Mouse (Mus musculus) MEL (cell line): ENCODE data around the gene Scube3.

Experiments
- CHD1 ChIP-seq: IDR thresholded peaks from 2 replicates; pipeline ENCODE4 v1.6.1; 2012; ENCODE audit warnings: low read depth, mild to moderate bottlenecking, inconsistent platforms, low read length, improper control_type of control experiment
- CTCF ChIP-seq, 3 experiments: IDR thresholded peaks in 2 of 3; conservative IDR thresholded peaks in 1 of 3; 2 replicates each; pipeline ENCODE4 v1.5.1; 2011 to 2012; ENCODE audit warnings: low read length in 3 of 3, low read depth in 2 of 3, mild to moderate bottlenecking in 2 of 3, improper control_type of control experiment in 1 of 3, inconsistent platforms in 1 of 3, mixed read lengths in 1 of 3, moderate library complexity in 1 of 3; ENCODE audit not compliant: control insufficient read depth in 1 of 3, insufficient read depth in 1 of 3, poor library complexity in 1 of 3, severe bottlenecking in 1 of 3
- EP300 ChIP-seq, 2 experiments: IDR thresholded peaks; 2 replicates each; pipeline ENCODE4 v1.6.1; 2011; ENCODE audit warnings: improper control_type of control experiment in 2 of 2, low read length in 2 of 2, low read depth in 1 of 2, mild to moderate bottlenecking in 1 of 2
- POLR2A ChIP-seq, 2 experiments: IDR thresholded peaks; 2 replicates each; pipeline ENCODE4 v1.6.1; 2011 to 2012; ENCODE audit warnings: low read length in 2 of 2, mild to moderate bottlenecking in 2 of 2, control low read depth in 1 of 2, improper control_type of control experiment in 1 of 2, low read depth in 1 of 2, moderate library complexity in 1 of 2; ENCODE audit not compliant: control insufficient read depth in 1 of 2, insufficient read depth in 1 of 2, poor library complexity in 1 of 2
- POLR2AphosphoS2 ChIP-seq: IDR thresholded peaks from 2 replicates; pipeline ENCODE4 v1.6.1; 2011; ENCODE audit warnings: low read length, improper control_type of control experiment
- RCOR1 ChIP-seq: IDR thresholded peaks from 2 replicates; pipeline ENCODE4 v1.6.1; 2012; ENCODE audit warnings: low read depth, mild to moderate bottlenecking, inconsistent platforms, low read length, improper control_type of control experiment
- TCF12 ChIP-seq: IDR thresholded peaks from 2 replicates; pipeline ENCODE4 v1.6.1; 2014; ENCODE audit warnings: low read depth, mild to moderate bottlenecking, inconsistent platforms, low read length, improper control_type of control experiment, moderate library complexity
- UBTF ChIP-seq: IDR thresholded peaks from 2 replicates; pipeline ENCODE4 v1.6.1; 2012; ENCODE audit warnings: low read depth, mild to moderate bottlenecking, inconsistent platforms, low read length, improper control_type of control experiment, moderate library complexity, borderline replicate concordance; ENCODE audit not compliant: insufficient read depth
- ZNF384 ChIP-seq: IDR thresholded peaks from 2 replicates; pipeline ENCODE4 v1.6.1; 2012; ENCODE audit warnings: low read depth, mild to moderate bottlenecking, inconsistent platforms, low read length, improper control_type of control experiment

DNA sequence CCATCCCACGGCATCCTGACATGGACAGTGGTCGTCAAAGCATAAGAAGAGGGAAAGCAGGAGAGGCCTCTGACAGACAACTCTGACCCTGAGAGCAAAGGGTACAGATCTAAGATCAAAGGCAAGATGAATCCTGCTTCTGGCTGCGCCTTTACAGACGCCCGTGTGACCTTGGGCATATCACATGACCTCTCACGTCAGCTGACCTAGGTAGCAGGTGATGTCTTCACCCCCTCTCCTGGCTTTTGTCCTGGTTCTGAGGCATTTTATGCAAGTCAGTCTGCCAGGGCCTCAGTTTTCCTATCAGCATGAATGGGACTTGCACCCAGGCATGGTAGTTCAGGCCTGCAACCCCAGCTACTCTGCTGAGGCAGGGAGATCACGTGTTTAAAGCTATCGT is 3.9 kb upstream of the Scube3 start:
- TF ChIP-seq EP300 (IDR thresholded peaks at IDR 0.05; ENCODE audit: low read depth in 1 of 2, low read length in 2 of 2) (no peak), UBTF (no peak), CTCF (IDR thresholded peaks at IDR 0.05 in 2 of 3, conservative IDR thresholded peaks at IDR 0.05 in 1 of 3; ENCODE audit: control insufficient read depth in 1 of 3, insufficient read depth in 1 of 3, low read depth in 2 of 3, low read length in 3 of 3, poor library complexity in 1 of 3, severe bottlenecking in 1 of 3) (no peak), CHD1 (no peak), POLR2A (IDR thresholded peaks at IDR 0.05; ENCODE audit: control insufficient read depth in 1 of 2, insufficient read depth in 1 of 2, low read depth in 1 of 2, low read length in 2 of 2, poor library complexity in 1 of 2) (no peak), TCF12 (no peak), ZNF384 (no peak), POLR2AphosphoS2 (no peak), RCOR1 (no peak)
